Mouse (Mus musculus): ENCODE measurements around the gene Tspear. TPM values are rescaled to one million over a fixed set of nuclear protein-coding genes. Genes with fewer than 3 reads are reported as not detected.

Tspear gene
- polyA plus RNA-seq, 1 experiment from 2014 or later, result 1.7 TPM

GRCm38 (mm10) chr10:77901871-77902210 lies 215.5 kb downstream of the Tspear start:
- no peaks in the 10 kb centered on the region for H3K9me3 ChIP-seq
- H3K27ac ChIP-seq, result peak overlapping the region; percentile 76
- peak overlapping the region; percentile 64 for H3K4me3 ChIP-seq
- 2% methylated on average over 14 of the region's 14 CpGs for WGBS
- peak overlapping the region; percentile 65 for H3K4me2 ChIP-seq
- peak; percentile 48 for ATAC-seq (replicated peaks)
- peak overlapping the region; percentile 69 for H3K9ac ChIP-seq
- H3K4me1 ChIP-seq, result peaks cover 16% of the 10 kb centered on the region
- no peaks in the 10 kb centered on the region for H3K36me3 ChIP-seq (replicated peaks)
- H3K27me3 ChIP-seq (replicated peaks), result no peaks in the 10 kb centered on the region

GRCm38 (mm10) chr10:77902211-77902893 lies 216.0 kb downstream of the Tspear start, which contains the start of gene Lrrc3:
Lrrc3 (minus strand) TSS chr10:77902536.
- peak within 1 kb of the TSS; percentile 65 for H3K4me2 ChIP-seq
- under 1% methylated on average over 42 of the region's 46 CpGs for WGBS

GRCm38 (mm10) chr10:77902894-77903715 lies 216.7 kb downstream of the Tspear start:
- H3K4me2 ChIP-seq, result peak overlapping the region; percentile 65
- H3K27ac ChIP-seq, result peak overlapping the region; percentile 64
- H3K9ac ChIP-seq, result peak overlapping the region; percentile 69
- peak overlapping the region; percentile 64 for H3K4me3 ChIP-seq
- H3K27me3 ChIP-seq (replicated peaks), result no peaks in the 10 kb centered on the region
- ATAC-seq (replicated peaks), result peak; percentile 90
- H3K4me1 ChIP-seq, result peaks cover 16% of the 10 kb centered on the region
- H3K9me3 ChIP-seq, result no peaks in the 10 kb centered on the region
- H3K36me3 ChIP-seq (replicated peaks), result no peaks in the 10 kb centered on the region
- WGBS, result 4% methylated on average over 35 of the region's 35 CpGs

More at GRCm38 (mm10) chr10:77902211-77902893, 216.0 kb downstream of the Tspear start, which contains the start of gene Lrrc3:
- ATAC-seq (replicated peaks), result peak; percentile 79
- no peaks in the 10 kb centered on the region for H3K27me3 ChIP-seq (replicated peaks)
- no peaks in the 10 kb centered on the region for H3K9me3 ChIP-seq
- H3K36me3 ChIP-seq (replicated peaks), result no peaks in the 10 kb centered on the region
- H3K9ac ChIP-seq, result peak within 1 kb of the TSS; percentile 69
- H3K4me1 ChIP-seq, result peaks cover 16% of the 10 kb centered on the region
- H3K4me3 ChIP-seq, result peak within 1 kb of the TSS; percentile 64
- H3K27ac ChIP-seq, result peak within 1 kb of the TSS; percentile 76

- Histone ChIP-seq H3K27ac (no peak overlapping the region), H3K36me3 (replicated peaks) (no peaks in the 10 kb centered on the region), H3K9ac (no peak overlapping the region), H3K9me3 (no peaks in the 10 kb centered on the region), H3K4me2 (no peak overlapping the region), H3K4me1 (no peaks in the 10 kb centered on the region), H3K27me3 (replicated peaks) (no peaks in the 10 kb centered on the region), H3K4me3 (no peak overlapping the region)
- ATAC-seq (replicated peaks), result no peak
- WGBS, result 74% methylated on average over 7 of the region's 7 CpGs
Observed at GRCm38 (mm10) chr10:77912605-77913004, 226.2 kb downstream of the Tspear start.

GRCm38 (mm10) chr10:77913292-77913691 lies 226.9 kb downstream of the Tspear start:
- Histone ChIP-seq H3K4me1 (no peaks in the 10 kb centered on the region), H3K9me3 (no peaks in the 10 kb centered on the region), H3K36me3 (replicated peaks) (no peaks in the 10 kb centered on the region), H3K27me3 (replicated peaks) (no peaks in the 10 kb centered on the region), H3K4me2 (no peak overlapping the region), H3K27ac (no peak overlapping the region), H3K9ac (no peak overlapping the region), H3K4me3 (no peak overlapping the region)
- 74% methylated on average over 4 of the region's 4 CpGs for WGBS
- no peak for ATAC-seq (replicated peaks)

- H3K4me2 ChIP-seq, result no peak overlapping the region
- ATAC-seq (replicated peaks), result no peak
- H3K4me3 ChIP-seq, result no peak overlapping the region
- H3K9me3 ChIP-seq, result no peaks in the 10 kb centered on the region
- H3K9ac ChIP-seq, result no peak overlapping the region
- 60% methylated on average over 8 of the region's 8 CpGs for WGBS
- H3K4me1 ChIP-seq, result no peaks in the 10 kb centered on the region
- no peaks in the 10 kb centered on the region for H3K36me3 ChIP-seq (replicated peaks)
- no peak overlapping the region for H3K27ac ChIP-seq
- H3K27me3 ChIP-seq (replicated peaks), result no peaks in the 10 kb centered on the region
Observed at GRCm38 (mm10) chr10:77916636-77917335, 230.4 kb downstream of the Tspear start.

GRCm38 (mm10) chr10:77921009-77921408 lies 234.6 kb downstream of the Tspear start:
- H3K4me2 ChIP-seq, result no peak overlapping the region
- ATAC-seq (replicated peaks), result no peak
- H3K36me3 ChIP-seq (replicated peaks), result no peaks in the 10 kb centered on the region
- no peak overlapping the region for H3K4me3 ChIP-seq
- H3K27ac ChIP-seq, result no peak overlapping the region
- 72% methylated on average over 5 of the region's 5 CpGs for WGBS
- H3K27me3 ChIP-seq (replicated peaks), result no peaks in the 10 kb centered on the region
- H3K4me1 ChIP-seq, result no peaks in the 10 kb centered on the region
- no peak overlapping the region for H3K9ac ChIP-seq
- H3K9me3 ChIP-seq, result no peaks in the 10 kb centered on the region

GRCm38 (mm10) chr10:77922681-77923080 lies 236.3 kb downstream of the Tspear start:
- Histone ChIP-seq H3K4me1 (no peaks in the 10 kb centered on the region), H3K36me3 (replicated peaks) (no peaks in the 10 kb centered on the region), H3K27ac (no peak overlapping the region), H3K27me3 (replicated peaks) (no peaks in the 10 kb centered on the region), H3K4me3 (no peak overlapping the region), H3K9me3 (no peaks in the 10 kb centered on the region), H3K9ac (no peak overlapping the region), H3K4me2 (no peak overlapping the region)
- 85% methylated on average over 4 of the region's 4 CpGs for WGBS
- no peak for ATAC-seq (replicated peaks)

- no peak overlapping the region for H3K4me3 ChIP-seq
- H3K27ac ChIP-seq, result no peak overlapping the region
- no peak overlapping the region for H3K9ac ChIP-seq
- H3K4me2 ChIP-seq, result no peak overlapping the region
- no peaks in the 10 kb centered on the region for H3K4me1 ChIP-seq
- no peak for ATAC-seq (replicated peaks)
- no peaks in the 10 kb centered on the region for H3K36me3 ChIP-seq (replicated peaks)
- H3K9me3 ChIP-seq, result no peaks in the 10 kb centered on the region
- WGBS, result 44% methylated on average over 7 of the region's 7 CpGs
- H3K27me3 ChIP-seq (replicated peaks), result no peaks in the 10 kb centered on the region
Observed at GRCm38 (mm10) chr10:77926140-77926539, 239.8 kb downstream of the Tspear start.

GRCm38 (mm10) chr10:77927375-77927774 lies 241.0 kb downstream of the Tspear start:
- no peaks in the 10 kb centered on the region for H3K9me3 ChIP-seq
- ATAC-seq (replicated peaks), result no peak
- H3K36me3 ChIP-seq (replicated peaks), result no peaks in the 10 kb centered on the region
- H3K27me3 ChIP-seq (replicated peaks), result no peaks in the 10 kb centered on the region
- no peak overlapping the region for H3K4me3 ChIP-seq
- H3K4me1 ChIP-seq, result no peaks in the 10 kb centered on the region
- no peak overlapping the region for H3K4me2 ChIP-seq
- no peak overlapping the region for H3K9ac ChIP-seq
- H3K27ac ChIP-seq, result no peak overlapping the region
- 90% methylated on average over 10 of the region's 10 CpGs for WGBS
